ENCODE assay signal across 1 mouse cellular context in the genomic region with DNA sequence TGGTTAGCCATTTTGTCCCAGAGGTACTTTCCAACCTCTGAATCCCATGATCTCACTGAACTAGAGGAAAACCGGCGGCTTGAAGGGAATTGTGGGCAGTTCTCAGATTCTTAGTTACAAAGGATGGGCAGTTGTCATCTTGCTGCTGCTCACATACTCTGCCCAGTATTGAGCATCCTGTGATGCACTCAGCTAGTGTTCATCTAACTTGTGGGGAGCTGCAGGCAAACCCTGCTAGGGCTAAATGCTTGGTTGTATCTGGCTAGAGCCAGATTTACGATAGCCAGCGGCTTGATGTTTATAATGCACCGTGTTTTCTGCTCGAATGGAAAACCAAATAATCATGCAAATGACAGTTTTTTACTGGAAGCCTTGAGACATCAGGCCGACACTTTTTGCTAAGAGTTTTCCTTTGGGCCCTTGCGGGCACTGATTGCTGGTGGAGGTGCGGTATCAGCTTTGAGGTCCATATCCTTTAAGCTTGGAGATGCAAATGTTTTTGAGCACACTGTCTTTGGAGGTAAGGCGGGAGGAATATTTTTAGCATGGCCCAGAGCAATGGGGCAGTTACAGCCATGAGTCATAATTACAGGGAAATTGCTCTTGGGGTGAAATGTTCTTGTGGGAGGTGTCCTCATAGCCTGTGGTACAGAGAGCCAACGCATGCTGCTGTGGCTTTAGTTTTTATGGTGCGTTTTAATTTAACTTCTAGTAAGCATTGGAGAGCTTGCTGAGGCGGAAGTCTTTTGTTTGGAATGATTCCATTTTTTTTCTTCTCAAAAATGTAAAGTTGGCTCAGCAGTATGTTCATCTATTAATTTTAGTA.
TF ChIP-seq lines count a peak whose summit lies in the region.

No protein-coding gene starts in this region.

TF ChIP-seq in CH12.LX, 34 proteins besides CTCF, POLR2A, EP300 and RAD21:
- TF ChIP-seq MAX (IDR thresholded peaks at IDR 0.05; ENCODE audit: low read length) (peak; percentile 59; the same call in 1 of the 2 replicates), GABPA (IDR thresholded peaks at IDR 0.05; ENCODE audit: insufficient replicate concordance, low read depth, low read length) (no peak), POLR2AphosphoS2 (IDR thresholded peaks at IDR 0.05; ENCODE audit: low read depth, low read length) (peak; percentile 30; the same call in 1 of the 2 replicates), IRF4 (IDR thresholded peaks at IDR 0.05; ENCODE audit: low read depth, low read length) (0 out of 2 replicates have a peak, but pooled peaks have one; percentile 26), RCOR1 (conservative IDR thresholded peaks at IDR 0.05; ENCODE audit: low read depth, low read length) (0 out of 2 replicates have a peak, but pooled peaks have one; percentile 44), MEF2A (IDR thresholded peaks at IDR 0.05; ENCODE audit: borderline replicate concordance, low read depth, low read length) (peak; percentile 37; the same call in 1 of the 2 replicates), TBP (conservative IDR thresholded peaks at IDR 0.05; ENCODE audit: low read depth, low read length) (no peak), NELFE (IDR thresholded peaks at IDR 0.05; ENCODE audit: low read depth, low read length) (peak; percentile 14; the same call in 1 of the 2 replicates), BHLHE40 (IDR thresholded peaks at IDR 0.05; ENCODE audit: low read depth, low read length) (0 out of 2 replicates have a peak, but pooled peaks have one; percentile 15), SIN3A (IDR thresholded peaks at IDR 0.05; ENCODE audit: low read length) (peak; percentile 70)
